Mouse (Mus musculus): ENCODE results near the gene Six1. TPM values are rescaled to one million over a fixed set of nuclear protein-coding genes. Genes with fewer than 3 reads are reported as not detected.
"Not testable (repeated sequence)": the region's sequence is repeated elsewhere in the genome, so short reads cannot be mapped to it uniquely, and the experiment has no call there.

Six1 gene
- total RNA-seq (2015; ENCODE audit: low replicate concordance) (not detected in 2 replicates), total RNA-seq (2017; ENCODE audit: low replicate concordance) (not detected in 2 replicates)

- no peak for ATAC-seq (replicated peaks; ENCODE audit: low FRiP score, poor library complexity, severe bottlenecking)
Observed at GRCm38 (mm10) chr12:73053668-73054241, at the start of gene Six1. Six1 (minus strand) TSS chr12:73053887.

- ATAC-seq (replicated peaks; ENCODE audit: low FRiP score, poor library complexity, severe bottlenecking), result no peak
Observed at GRCm38 (mm10) chr12:73098593-73098992, 44.9 kb upstream of the Six1 start.

DNA sequence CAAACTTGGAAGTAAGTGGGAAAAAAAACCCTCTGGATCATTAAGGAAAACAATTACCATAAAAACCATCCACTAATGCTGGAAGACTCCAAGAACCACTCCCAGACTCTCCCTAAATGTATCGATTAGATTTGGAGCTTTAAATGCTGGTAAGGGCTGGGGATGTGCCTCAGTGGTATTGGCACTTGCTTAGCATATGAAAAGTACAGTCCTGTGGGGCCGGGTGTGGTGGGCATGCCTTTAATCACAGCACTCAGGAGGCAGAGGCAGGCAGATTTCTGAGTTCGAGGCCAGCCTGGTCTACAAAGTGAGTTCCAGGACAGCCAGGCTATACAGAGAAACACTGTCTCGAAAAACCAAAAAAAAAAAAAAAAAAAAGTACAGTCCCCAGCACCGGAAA, 42.5 kb upstream of the Six1 start:
- not testable (repeated sequence) for ATAC-seq (replicated peaks; ENCODE audit: low FRiP score, poor library complexity, severe bottlenecking)

DNA sequence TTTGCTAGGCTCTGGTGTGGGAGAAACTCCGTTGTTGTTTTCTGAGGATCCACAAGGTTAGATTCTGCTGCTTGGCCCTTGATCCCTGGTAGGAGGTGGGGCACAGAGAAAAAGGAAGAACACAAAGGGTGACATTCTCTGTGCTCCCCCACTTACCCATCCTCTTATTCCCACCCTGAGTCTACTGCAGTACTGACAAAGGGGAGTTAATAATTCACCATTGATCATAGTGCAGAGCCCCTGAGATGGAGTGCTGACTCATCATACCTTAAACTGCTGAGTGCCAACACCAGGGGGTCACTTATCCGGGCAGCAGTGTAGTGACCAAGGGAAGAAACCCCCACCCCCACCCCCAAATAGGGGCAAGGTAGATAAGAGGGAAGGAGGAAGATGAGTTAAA, 40.9 kb upstream of the Six1 start:
- ATAC-seq (replicated peaks; ENCODE audit: low FRiP score, poor library complexity, severe bottlenecking), result no peak

GRCm38 (mm10) chr12:73094189-73094588, 40.5 kb upstream of the Six1 start:
- ATAC-seq (replicated peaks; ENCODE audit: low FRiP score, poor library complexity, severe bottlenecking), result no peak

DNA sequence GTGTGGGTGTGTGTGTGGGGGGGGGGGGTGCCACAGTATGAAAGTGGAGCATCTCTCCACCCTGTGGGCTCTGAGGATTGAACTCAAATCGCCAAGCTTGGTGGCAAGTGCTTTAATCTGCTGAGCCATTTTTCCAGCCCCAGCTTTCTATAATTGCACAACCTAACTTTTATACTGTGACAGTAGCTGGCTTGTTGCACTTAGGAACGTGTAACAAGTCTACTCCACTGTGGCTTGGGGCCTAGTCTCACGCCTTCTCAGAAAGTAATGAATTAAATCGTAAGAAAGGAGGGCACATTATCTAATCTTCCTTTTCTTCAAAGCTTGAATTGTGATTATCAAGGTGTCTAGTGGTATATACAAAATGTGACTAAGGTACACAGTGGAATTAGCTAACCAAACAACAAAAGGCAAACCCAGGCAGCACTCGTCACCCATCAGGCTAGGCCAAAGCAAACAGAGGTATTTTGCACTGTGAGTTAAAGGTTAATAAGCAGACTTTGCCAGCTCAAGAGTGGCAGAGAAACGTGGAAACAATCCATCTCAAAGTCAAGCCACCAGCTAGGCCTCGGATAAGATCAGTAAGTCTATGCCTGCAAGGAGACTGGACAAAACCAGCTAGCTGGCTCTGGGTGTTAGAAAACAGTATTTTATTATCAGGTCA, 37.1 kb upstream of the Six1 start:
- no peak for ATAC-seq (replicated peaks; ENCODE audit: low FRiP score, poor library complexity, severe bottlenecking)

GRCm38 (mm10) chr12:73088911-73089310, 35.2 kb upstream of the Six1 start:
- peak; percentile 95 for ATAC-seq (replicated peaks; ENCODE audit: low FRiP score, poor library complexity, severe bottlenecking)

DNA sequence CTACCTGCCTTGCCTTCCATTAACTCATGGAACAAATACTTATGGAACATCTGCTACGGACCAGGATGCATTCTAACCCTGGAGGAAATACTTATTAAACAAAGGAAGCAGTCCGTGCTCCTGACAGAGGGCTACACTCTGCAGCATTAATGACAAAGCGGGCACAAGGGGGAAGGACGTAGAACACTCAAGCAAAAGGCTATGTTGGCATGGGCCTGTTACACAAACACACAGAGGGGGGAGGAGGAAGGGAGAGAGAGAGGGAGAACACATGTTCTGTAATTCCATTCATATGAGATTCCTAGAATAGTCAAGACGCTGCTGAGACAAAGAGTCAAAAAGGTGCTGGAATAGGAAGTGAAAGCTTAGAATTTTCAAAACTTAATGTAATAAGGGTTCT, 34.8 kb upstream of the Six1 start:
- no peak for ATAC-seq (replicated peaks; ENCODE audit: low FRiP score, poor library complexity, severe bottlenecking)

DNA sequence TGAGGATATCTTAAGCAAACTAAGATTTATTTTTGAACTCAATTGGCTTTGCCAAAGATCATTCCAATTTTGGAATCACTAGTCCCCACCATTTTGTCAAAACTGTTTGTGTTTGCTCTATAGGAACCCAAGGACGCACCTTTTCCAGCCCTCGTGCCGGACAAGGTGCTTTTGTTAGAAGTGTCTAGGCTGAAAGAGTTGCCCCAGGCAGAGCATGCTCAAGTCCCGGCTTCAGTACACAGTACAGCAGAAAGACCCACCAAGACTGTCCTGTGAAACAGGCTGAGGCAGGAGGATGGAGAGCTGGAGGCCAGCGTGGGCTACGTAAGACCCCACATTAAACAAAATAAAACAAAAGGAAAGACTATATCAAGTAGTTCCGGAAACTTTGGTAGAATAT, 33.4 kb upstream of the Six1 start:
- ATAC-seq (replicated peaks; ENCODE audit: low FRiP score, poor library complexity, severe bottlenecking), result no peak

DNA sequence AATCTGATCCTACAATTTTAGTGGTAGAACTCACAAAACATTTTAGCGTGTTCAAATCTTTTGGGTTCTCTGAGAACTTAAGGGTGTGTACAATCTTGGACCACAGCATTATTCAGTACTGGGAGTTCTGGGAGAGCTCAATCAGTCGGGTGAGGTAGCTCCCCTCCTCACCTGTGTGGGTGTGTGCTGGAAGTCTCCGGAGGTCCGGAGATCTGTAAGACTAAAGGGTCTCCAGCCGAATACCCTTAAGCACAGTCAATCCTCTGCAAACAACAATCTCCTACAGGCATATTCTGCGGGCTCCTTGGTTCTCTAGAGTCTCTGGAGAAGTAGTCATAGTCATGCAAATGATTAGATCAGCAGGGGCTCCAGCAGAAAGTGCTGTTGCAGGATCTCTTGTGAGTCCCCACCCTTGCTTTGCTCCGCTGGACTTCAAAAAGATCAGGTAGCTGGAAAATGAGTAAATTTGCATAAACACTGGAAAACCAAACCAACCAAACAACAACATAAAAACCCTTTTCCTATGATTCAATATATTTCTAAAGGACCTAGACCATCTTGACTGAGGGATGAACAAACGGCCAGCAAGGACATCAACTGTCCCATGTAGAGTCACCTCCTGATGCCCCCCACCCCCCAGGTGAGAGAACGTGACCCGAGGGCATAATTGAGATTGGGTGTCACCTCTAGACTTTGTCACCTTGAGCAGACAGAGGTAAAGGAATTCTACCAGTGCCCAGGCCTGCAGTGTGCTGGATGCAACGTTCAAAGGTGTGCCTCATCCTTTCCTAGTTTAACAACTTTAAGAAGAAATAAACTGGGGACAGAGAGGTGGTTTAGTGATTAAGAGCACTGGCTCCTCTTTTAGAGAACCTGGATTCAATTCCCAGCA, 32.3 kb upstream of the Six1 start:
- no peak for ATAC-seq (replicated peaks; ENCODE audit: low FRiP score, poor library complexity, severe bottlenecking)

DNA sequence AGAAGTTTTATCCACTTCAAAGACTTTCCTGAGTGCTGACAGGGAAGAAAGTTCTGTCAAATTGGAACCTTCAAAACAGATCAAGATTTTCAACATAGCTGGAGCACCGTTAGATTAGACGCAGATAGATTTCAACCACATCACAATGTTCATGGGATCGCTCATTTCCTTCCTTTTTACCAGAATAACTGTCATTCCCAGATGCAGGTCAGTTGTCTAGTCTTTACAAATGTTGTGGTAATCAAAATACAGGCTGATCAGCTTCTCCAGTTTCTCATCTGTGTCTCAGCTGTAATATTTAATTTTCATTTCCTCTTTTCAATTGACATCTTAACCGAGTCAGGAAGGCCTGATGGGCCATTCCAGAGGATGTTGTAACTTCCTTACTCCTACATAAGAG, 30.1 kb upstream of the Six1 start:
- no peak for ATAC-seq (replicated peaks; ENCODE audit: low FRiP score, poor library complexity, severe bottlenecking)

- not testable (repeated sequence) for ATAC-seq (replicated peaks; ENCODE audit: low FRiP score, poor library complexity, severe bottlenecking)
Observed at GRCm38 (mm10) chr12:73081828-73082227, 28.1 kb upstream of the Six1 start.

DNA sequence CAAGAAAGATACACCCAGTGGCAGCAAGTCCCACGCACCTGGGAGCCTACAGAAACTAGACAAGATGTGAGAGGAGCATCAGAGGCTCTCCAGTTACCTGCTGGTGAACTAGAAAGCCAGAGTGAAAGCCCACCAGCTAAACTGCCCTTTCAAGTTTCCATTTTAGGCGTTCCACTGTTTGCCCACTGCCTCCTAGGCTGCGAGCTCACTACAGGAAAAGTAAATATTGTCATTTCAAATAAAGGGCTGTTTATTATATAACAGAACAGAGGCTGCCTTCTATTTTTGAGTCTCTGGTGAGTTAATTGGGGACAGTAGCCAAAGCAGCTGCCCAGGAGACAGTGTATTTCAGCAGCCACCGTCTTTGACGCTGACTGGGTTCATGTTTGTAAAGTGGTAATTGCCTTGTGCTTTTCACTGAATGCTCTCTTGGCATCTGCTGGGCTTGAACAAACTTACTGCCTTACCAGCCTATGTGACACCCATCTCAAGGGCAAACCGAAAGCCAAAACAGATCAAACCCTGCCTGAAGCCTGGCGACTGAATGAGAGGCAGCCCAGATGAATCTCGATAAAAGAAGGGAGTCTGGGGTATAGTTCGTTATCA, 7.2 kb upstream of the Six1 start:
- ATAC-seq (replicated peaks; ENCODE audit: low FRiP score, poor library complexity, severe bottlenecking), result no peak

DNA sequence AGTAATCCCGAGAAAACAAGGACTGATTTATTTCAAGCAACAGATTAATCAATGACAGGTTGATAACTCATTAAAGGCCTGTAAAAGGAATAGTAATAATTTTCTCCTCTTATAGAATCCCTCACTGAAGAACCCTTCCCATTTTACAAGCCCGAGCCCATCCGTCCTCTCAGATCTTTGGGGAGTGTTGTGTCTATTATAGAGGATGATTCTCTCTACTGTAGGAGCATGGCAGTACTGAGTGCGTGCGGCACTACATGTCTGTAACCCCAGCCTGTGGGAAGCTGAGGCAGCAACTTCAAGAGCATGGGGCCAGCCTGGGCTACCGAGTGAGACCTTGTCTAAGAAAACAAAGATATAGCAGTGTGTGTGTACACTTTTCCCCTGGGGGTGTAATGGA, 3.8 kb upstream of the Six1 start:
- no peak for ATAC-seq (replicated peaks; ENCODE audit: low FRiP score, poor library complexity, severe bottlenecking)

DNA sequence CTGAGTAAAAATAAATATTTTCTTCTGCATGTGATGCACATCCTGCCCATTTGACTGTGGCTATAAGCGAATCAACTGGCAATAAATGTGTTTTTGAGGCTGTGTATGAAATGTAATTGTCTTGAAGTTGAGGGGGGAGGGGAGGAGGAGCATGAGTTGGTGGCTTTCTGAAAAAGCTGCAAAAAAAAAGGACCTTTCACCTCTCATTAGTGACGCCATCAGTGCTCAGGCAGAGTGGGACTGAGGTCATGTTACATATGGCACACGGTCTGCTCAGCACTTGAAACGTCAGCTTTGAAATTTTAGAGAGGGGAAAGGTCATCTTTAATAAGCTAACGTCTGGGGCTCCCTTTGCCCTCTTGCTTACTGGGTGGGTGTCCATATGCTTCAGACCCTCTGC, 1.8 kb upstream of the Six1 start:
- no peak for ATAC-seq (replicated peaks; ENCODE audit: low FRiP score, poor library complexity, severe bottlenecking)

- ATAC-seq (replicated peaks; ENCODE audit: low FRiP score, poor library complexity, severe bottlenecking), result no peak
Observed at GRCm38 (mm10) chr12:73054576-73055185, 994 bp upstream of the Six1 start.

DNA sequence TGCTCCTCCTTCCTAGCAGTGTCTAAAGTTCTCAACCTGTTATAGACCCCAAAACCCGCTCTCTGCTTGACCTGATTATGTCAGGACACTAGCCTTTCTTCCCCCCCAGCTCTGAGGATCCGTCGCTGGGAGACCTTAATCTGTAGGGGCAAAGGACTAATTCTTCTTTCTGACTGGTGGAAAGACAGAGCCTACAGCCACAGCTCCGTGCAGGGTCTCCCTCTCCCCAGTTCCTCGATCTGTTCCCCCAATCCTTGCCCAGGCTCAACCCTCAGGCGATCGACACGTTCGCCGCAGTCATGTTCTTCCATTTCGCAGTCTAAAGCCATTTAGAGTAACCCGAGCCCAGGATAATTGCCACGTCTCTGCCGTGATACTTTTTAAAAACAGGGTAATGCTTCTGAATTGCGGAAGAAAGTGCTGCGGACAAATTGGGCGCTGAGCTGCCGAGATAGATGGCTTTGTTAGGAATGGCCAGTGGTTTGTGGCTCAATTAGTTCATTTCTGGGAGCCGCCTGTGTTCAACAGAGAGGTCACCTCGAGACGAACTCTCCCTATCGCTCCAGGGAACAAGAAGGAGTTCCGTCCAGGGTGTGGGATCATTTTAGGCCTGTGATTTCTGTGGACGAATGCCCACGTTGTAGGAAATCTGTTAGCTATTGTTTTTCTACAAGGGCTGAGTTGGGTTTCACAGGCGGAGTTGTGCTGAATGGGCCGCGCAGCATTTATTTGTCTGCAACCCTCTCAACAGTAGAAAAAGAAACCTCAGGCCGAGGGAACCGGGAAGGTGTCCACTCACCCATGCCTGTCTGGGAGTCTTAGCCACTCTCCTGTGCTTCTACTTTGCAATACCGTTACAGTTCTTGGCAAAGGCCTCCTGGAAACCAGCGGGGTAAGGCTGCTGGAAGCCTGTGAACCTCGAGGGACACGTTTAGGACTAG, 766 bp downstream of the Six1 start:
- ATAC-seq (replicated peaks; ENCODE audit: low FRiP score, poor library complexity, severe bottlenecking), result no peak

- ATAC-seq (replicated peaks; ENCODE audit: low FRiP score, poor library complexity, severe bottlenecking), result no peak
Observed at GRCm38 (mm10) chr12:73052036-73052650, 1.5 kb downstream of the Six1 start.
